Mouse (Mus musculus): Measurements from ENCODE around the gene Uts2.

GRCm38 (mm10) chr4:150996797-150997196 lies at the start of gene Uts2:
- no peak for TF ChIP-seq POLR2A (IDR thresholded peaks at IDR 0.05; ENCODE audit: borderline replicate concordance, extremely low read depth, insufficient read depth, insufficient read length, poor library complexity, severe bottlenecking)
- no peak for TF ChIP-seq CTCF (IDR thresholded peaks at IDR 0.05; ENCODE audit: borderline replicate concordance, extremely low read depth, insufficient read depth, insufficient read length)

All from brain, embryonic 14.5 days (tissue).